Mouse (Mus musculus) lung, postnatal 14 days (tissue): ENCODE results near the gene Dvl2.

ENCODE experiments used
- DNase-seq: peaks from one replicate; pipeline ENCODE4 v3.0.0; 2021

Dvl2 gene

DNA sequence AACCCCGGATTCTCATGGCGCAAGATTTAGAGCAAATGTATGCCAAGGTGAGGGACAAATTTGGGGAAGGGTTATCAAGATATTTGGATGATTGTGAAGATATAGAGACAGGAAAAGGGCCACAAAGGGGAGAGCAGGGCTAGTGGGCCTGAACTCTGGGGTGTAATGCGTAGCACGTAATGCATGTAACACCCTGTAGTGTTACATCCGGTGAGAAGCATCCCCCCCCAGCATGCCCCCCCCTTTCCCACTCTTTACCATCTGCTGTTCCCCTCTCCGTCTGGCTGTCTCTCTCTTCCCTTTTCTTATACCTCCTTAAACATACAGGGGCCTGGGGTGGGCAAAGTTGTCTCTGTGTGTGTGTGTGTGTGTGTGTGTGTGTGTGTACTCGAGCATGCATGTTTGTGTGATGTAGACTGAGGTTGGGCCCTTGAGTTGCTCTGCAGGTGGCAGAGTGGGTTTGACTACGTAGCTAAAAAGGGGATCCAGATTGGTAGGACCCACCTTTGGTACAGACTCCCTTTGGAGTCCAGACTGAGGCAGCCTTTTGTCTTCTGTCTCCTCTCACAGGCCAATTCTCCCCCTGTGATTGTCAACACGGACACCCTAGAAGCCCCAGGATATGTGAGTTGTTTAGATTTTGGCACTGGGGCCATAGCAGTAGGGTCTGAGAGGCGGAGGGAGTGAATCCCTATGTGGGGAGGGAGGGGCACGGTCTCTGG, 29.6 kb downstream of the Dvl2 start:
- no peak for DNase-seq

- no peak for DNase-seq
Measured at GRCm38 (mm10) chr11:70030651-70031320, 30.4 kb downstream of the Dvl2 start.

GRCm38 (mm10) chr11:70031321-70031670, 30.9 kb downstream of the Dvl2 start:
- no peak for DNase-seq

DNA sequence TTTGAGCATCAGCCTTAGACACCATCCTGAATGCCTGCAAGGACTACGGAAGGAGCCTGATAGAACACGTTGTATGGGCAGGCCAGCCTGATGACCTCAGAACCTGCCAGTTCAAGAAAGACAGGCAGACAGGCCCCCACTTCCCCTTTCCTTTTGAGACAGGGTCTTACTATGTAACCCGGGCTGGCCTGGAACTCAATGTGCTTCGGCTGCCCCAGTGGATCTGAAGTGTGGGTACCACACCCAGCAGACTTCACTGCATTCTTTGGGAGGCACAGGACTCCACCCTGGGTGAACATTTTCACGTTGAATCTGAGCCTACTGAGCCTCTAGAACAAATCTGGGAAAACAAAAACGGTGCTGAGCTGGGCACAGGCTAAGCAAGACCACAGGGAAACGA, 37.8 kb downstream of the Dvl2 start:
- DNase-seq = no peak

DNA sequence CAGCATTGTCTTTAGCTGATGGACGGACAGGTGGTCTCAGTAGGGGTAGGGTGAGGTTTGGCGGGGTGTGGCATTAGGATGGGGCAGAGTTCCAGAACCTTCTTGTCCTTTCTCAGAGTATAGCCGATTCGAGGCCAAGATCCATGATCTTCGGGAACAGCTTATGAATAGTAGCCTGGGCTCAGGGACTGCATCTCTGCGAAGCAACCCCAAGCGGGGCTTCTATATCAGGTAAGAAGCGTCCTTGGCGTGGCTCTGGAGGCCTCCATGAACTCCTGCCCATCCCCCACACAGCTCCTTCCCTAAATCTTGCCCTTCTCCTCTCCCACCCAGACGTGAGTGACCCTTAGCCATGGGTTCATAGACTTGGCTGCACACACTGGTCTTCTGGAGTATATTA, 39.2 kb downstream of the Dvl2 start:
- no peak for DNase-seq

GRCm38 (mm10) chr11:70040184-70040583, 39.8 kb downstream of the Dvl2 start:
- DNase-seq = no peak

GRCm38 (mm10) chr11:70042309-70043085, 42.1 kb downstream of the Dvl2 start:
- DNase-seq = no peak

DNA sequence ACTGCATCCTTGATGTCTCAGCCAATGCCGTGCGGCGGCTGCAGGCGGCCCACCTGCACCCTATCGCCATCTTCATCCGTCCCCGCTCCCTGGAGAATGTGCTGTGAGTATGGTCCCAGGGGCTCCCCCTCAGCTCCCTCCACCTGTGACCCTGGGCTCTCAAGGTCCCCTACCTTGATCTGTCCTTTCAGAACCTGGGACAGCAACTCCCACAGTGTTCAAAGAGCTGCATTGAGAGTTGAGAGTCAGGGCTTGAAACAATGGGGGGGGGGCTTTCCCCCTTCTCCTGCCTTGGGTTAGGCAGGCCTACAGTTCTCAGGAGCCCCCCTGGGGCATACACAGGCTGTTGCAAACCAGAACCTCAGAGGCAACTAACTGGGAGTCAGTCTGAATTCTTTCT, 43.3 kb downstream of the Dvl2 start:
- DNase-seq = no peak

DNA sequence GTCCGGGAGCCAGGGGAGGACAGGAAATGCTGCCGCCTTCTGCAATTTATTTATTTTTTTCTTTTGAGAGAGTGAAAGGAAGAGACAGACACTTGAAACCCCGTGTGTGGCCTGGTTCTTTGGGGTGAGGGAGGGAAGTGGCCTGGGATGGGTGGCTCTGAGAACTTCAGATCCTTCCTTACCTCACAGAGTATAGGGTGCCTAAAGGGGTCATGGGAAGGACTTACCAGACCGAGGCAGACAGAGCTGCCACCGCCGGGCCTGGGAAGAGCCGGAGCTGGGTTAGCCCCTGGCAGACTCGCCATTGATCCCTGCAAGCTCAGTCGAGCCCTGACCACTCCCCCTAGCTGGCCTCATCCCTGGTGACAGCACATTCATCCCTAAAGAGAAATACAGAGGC, 45.0 kb downstream of the Dvl2 start:
- DNase-seq = no peak

DNA sequence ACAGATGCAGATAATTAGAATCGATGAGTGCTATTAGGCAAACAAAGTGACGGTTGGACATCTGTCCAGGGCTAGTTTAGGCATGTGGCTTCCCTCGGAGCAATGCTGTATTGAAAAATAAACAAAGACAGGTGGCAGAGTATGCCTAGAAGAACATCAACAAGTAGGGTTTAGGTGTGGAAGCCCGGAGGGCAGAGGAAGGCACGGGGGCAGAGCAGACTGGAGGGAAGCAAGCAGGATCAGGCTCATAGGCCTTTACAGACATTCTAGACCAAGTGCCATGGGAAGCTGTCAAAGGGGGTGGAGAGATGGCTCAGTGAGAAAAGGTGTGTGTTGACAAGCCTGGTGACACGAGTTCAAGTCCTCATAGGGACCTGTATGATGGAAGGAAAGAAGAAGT, 49.0 kb downstream of the Dvl2 start:
- no peak for DNase-seq

GRCm38 (mm10) chr11:70049816-70050215, 49.4 kb downstream of the Dvl2 start:
- DNase-seq = peak; percentile 18

- DNase-seq = no peak
Measured at GRCm38 (mm10) chr11:70053156-70053555, 52.8 kb downstream of the Dvl2 start.

- no peak for DNase-seq
Measured at GRCm38 (mm10) chr11:70053898-70054570, 53.6 kb downstream of the Dvl2 start, which contains the start of gene Asgr1. TSS of gene Asgr1 (plus strand) at chr11:70054085.

DNA sequence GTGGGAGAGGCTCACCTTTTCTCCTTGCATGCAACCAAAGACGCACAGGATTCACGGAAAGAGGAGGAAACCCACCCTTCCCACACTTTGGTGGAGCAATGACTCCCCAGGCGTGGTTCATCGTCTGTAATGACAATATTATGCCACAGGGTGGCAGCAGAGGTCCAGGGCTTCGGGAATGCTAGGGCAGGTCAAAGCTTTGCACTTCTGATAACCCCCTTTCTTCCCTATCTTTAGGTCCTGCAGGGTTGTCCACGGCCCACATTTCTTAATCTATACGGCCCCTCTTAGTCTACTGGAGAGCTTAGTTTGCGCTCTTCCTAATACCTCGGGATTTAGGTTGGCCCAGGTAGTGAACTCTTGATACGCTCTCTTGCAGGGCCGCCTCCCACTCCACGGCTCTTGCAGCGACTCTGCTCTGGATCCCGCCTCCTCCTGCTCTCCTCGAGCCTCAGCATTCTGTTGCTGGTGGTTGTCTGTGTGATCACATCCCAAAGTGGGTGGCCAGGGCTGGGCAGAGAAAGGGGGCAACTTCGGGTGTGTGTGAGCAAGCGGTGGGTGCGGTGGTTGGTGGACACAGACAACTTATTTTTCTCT, 55.3 kb downstream of the Dvl2 start:
- peak; percentile 83 for DNase-seq

- DNase-seq = no peak
Measured at GRCm38 (mm10) chr11:70057805-70058204, 57.4 kb downstream of the Dvl2 start.

DNA sequence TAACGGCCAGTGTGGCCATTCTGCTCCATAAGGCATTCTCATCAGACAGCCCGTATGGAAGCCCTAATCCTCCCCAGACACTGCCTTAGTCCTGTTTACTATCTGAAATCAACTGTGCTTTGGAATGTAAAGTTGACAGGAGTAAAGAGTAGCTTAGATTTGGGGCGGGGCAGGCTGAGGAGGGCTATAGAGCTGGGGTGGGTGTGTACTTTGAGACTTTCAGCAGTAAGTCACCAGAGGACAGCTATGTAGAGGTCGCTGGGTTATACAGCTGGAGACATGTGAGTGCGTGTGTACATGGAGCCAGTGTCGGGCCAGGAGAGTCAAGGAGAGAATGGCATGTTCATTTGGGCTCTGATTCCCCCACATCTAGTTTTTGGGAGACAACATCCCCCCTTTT, 59.5 kb downstream of the Dvl2 start:
- no peak for DNase-seq
